Mouse (Mus musculus) liver (tissue): ENCODE results near the gene Copg2.

Source experiments
- DNase-seq: peaks from one replicate; pipeline ENCODE4 v3.0.0-alpha.2; 2020; ENCODE audit warnings: mixed read lengths

Copg2 gene

GRCm38 (mm10) chr6:30732571-30733130, 163.9 kb downstream of the Copg2 start:
- no peak for DNase-seq

DNA sequence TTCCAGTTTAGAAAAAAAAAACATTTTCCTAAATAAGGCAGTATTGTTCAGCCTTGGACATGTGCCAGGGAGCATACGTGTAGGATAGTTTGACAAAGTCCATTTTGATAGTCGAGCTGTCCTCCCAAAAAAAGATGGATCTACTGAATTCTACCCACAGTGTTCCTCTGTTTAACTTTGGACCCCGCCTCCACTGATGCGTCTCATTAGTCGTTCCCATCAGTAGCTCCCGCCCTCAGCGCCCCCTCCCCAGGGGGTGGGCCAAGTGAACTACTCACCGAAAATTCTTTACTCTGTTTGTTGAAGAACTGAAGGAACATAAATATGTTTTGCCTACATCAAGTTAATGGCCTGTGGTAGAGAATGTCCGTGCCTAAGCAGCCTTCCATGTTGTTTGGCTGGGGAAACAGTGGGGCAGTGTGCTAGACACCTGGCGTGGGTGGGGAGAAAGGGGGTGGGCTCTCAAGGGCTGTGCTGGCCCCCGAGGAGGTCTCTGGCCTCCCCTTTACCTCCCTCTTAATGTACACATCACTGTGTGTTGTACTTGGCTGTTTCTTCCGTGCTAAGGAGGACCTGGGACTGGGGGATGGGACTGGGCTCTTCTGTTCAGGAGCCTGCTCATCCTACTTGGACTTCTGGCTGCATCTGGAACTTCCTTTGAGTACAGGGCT, 166.2 kb downstream of the Copg2 start:
- no peak for DNase-seq

DNA sequence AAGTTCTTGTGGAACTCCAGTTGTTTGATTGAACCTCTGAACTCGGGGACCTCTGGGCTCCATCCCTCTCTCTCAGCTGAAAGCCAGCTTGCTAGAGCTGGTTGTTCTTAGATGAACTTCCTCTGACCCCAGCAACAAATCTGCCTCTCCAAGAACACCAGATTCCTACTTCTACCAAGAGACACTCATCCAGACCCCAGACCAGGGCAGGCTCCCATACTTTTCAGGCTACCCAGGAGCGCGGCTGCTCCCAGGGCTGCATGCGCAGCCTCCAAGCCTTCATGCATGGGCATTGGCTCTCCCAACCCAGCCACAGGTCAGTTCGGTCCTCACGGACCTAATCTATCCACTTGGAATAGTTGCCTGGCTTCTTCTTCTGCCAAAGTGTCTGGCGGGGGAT, 173.3 kb downstream of the Copg2 start, which contains the start of gene Mest:
Mest (plus strand) TSS at position 217 of the 400 bp plus-strand sequence.
- DNase-seq: no peak

DNA sequence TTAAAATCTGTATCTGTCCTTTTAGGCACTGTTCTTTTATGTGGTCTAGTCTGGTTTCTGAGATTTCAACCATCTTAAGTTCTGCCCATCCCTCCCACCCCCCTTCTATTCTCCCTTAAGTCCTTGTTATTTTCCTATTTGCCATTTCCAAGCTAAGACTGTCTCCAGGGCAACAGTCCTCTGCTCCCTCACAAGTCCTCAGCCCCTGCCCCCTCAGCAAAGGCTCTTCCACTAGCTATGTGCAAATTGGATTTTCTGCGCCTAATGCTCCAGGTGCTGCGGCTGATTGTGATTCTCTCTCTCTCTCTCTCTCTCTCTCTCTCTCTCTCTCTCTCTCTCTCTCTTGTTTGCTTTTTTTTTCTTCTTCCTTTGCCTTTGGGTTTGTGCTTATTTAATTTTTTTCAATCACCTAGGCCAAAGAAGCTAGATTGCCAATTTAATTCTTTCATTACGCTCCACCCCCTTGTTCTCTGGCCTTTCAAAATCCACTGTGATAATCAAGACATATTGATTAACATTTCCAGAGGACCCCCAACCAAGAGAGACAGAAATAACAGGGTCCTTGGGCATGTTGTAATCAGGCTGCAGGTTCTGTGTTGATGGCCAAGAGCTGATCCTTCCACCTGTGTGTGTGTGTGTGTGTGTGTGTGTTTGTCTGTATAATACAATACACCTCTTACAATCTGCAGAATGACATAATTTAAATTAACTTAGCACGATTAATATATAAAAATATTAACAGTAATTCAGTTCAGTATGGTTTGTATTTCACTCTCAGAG, 174.0 kb downstream of the Copg2 start:
- no peak for DNase-seq

DNA sequence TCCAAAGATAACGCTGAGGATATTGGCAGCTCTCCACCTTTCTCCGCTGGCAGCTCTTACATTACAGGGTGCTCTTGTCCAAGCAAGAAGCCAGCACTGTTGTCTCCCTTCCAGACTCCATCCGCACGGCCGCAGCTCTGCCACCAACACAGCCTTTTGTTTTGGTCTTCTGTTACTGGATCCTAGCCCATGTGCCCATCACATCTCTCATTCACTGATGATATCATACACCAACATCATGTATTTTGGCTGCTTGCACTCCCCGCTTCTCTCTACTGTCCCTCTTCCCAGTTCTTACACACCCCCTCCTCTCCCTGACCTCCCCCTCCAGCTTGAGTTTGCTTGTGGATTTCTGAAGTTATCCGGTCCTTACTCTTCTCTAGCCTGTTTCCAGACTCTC, 179.8 kb downstream of the Copg2 start:
- no peak for DNase-seq

- no peak for DNase-seq
Observed at GRCm38 (mm10) chr6:30714891-30715471, 181.6 kb downstream of the Copg2 start.

- no peak for DNase-seq
Observed at GRCm38 (mm10) chr6:30713896-30714295, 182.7 kb downstream of the Copg2 start.

GRCm38 (mm10) chr6:30713455-30713854, 183.1 kb downstream of the Copg2 start:
- DNase-seq: no peak

DNA sequence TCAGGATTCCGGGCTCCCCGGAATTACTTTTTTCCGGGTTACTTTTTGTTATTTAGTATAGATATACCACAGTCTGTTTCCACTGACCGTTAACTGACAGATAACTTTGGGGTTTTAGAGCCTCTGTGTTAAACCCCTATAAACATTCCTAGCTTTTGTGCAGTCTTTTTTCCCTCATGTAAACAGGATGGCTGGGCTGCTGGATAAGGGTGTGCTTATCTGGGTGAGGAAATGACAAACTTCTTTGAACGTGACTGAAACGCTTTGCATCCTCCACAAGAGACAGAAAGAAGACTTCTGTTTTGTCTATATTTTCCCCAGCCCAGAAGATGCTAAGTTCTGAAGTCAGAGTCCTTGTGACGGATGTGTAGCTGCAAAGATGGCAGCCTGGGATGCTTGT, 184.1 kb downstream of the Copg2 start:
- no peak for DNase-seq

- DNase-seq: no peak
Observed at GRCm38 (mm10) chr6:30711365-30711763, 185.2 kb downstream of the Copg2 start.

GRCm38 (mm10) chr6:30710371-30711364, 185.9 kb downstream of the Copg2 start:
- no peak for DNase-seq

DNA sequence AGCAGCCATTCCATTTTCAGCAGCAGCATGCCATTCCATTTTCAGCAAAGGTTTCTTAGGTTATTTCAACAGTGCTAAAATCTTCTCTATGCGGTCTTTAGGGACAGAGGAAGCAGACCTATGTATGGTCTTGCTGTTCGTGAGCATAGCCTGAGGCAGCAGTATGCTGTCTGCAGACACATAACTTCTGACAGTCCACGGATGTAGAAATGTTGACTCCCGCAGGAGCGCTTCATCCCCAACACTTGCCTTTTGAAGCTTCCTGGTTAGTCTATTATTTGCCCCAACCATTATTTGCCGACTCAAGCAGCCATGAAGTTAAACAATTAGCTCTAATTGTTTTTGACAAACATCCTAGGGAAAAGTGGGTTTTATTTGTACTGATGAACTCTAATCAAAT, 187.5 kb downstream of the Copg2 start:
- no peak for DNase-seq

DNA sequence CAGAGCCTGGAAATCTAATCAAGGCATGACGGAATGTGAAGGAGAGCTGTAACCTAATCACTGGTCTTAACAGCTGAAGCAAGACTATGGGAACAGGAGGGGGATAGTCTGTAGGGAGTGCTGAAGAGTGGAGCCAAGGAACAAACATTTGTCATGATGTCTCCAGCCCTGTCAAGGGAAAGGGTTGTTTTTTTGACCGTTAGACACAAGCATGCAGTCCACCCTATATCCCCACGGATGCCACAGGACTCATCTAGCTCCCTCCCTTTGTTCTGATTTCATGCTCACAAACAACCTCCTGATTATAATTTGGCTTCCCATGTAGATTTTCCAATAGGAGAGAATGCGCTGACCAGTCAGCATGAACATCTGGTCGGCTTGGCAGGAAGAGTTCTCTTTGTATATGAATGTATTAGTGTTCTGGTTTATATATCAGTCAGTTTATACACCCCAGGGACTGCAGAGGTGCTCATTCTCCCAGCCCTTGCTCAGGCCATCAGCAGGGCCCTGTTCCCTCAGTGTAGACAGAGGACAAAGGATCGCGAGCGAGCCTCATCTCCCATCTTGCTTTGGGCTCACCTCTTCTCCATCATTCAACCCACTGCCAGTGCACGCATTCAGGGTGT, 192.5 kb downstream of the Copg2 start:
- DNase-seq: no peak

DNA sequence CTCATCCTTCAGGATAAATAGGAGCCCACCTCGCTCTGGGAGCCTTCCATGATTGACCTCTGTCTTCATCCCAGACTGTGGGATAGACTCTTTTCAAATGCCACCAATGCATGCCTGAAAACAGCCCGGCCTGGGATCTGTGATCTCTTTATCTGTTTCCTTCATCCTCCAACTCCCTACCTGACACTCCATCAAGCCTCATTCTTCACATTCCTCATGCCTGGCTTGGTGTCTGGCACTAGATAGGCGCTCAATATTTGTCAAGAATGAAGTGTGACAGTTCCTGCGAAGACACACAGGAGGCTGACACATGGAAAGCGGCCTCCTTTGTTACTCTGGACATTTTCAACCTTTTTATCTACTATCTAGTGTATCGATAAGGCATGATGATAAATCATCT, 193.1 kb downstream of the Copg2 start:
- DNase-seq: no peak

GRCm38 (mm10) chr6:30702881-30703280, 193.7 kb downstream of the Copg2 start:
- DNase-seq: no peak

- no peak for DNase-seq
Observed at GRCm38 (mm10) chr6:30700182-30700581, 196.4 kb downstream of the Copg2 start.

- DNase-seq: no peak
Observed at GRCm38 (mm10) chr6:30698036-30698435, 198.6 kb downstream of the Copg2 start.
